Mouse (Mus musculus): ENCODE results near the gene Slc24a5. TPM values are rescaled to one million over a fixed set of nuclear protein-coding genes. Genes with fewer than 3 reads are reported as not detected.

Gene Slc24a5
- polyA plus RNA-seq, 1 experiment: 0.04 TPM

DNA sequence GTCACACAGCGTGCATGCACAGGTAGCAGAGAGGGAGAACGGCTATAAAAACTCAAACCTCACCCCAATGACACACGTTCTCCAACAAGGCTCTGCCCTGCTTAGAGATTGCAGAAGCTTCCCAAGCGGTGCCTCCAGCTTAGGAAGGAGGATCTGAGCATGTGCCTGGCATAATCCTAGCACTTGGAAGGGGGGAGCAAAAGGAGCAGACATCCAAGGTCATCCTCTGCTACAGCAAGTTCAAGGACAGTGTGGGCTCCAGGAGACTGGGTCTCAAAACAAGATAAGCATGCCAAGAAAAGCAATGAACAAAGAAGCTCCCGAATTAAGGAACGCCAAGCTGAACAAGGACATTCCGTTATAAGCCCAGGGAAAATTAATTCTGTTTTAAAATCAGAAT is 6.5 kb upstream of the Slc24a5 start:
- Histone ChIP-seq H3K4me3 (ENCODE audit: insufficient read depth, poor library complexity, severe bottlenecking) (no peak overlapping the region), H3ac (ENCODE audit: control insufficient read depth, insufficient read length, low read depth) (no peak overlapping the region), H3K79me2 (ENCODE audit: control insufficient read depth, insufficient read depth) (no peaks in the 10 kb centered on the region), H3K36me3 (ENCODE audit: control insufficient read depth, insufficient read depth) (no peaks in the 10 kb centered on the region), H3K79me3 (ENCODE audit: low read depth) (no peaks in the 10 kb centered on the region), H3K27me3 (ENCODE audit: control insufficient read depth, insufficient read depth, insufficient read length) (no peaks in the 10 kb centered on the region)
- TF ChIP-seq CEBPB (IDR thresholded peaks at IDR 0.05; ENCODE audit: low read depth) (no peak), CTCF (IDR thresholded peaks at IDR 0.05; ENCODE audit: control insufficient read depth, insufficient read depth, insufficient read length) (no peak), MAX (IDR thresholded peaks at IDR 0.05) (no peak), MYOG (IDR thresholded peaks at IDR 0.05; ENCODE audit: control insufficient read depth, extremely low read depth, insufficient read length) (no peak), MYOD1 (IDR thresholded peaks at IDR 0.05; ENCODE audit: control insufficient read depth, insufficient read length, low read depth) (no peak), USF1 (IDR thresholded peaks at IDR 0.05; ENCODE audit: low read depth) (no peak), FOSL1 (IDR thresholded peaks at IDR 0.05; ENCODE audit: insufficient read depth, low read length, poor library complexity, severe bottlenecking) (no peak)

GRCm38 (mm10) chr2:125062944-125063343 is 5.0 kb upstream of the Slc24a5 start:
- Histone ChIP-seq H3K79me3 (ENCODE audit: low read depth) (no peaks in the 10 kb centered on the region), H3K36me3 (ENCODE audit: control insufficient read depth, insufficient read depth) (no peaks in the 10 kb centered on the region), H3ac (ENCODE audit: control insufficient read depth, insufficient read length, low read depth) (no peak overlapping the region), H3K27me3 (ENCODE audit: control insufficient read depth, insufficient read depth, insufficient read length) (no peaks in the 10 kb centered on the region), H3K79me2 (ENCODE audit: control insufficient read depth, insufficient read depth) (no peaks in the 10 kb centered on the region), H3K4me3 (ENCODE audit: insufficient read depth, poor library complexity, severe bottlenecking) (no peak overlapping the region)
- no peak for TF ChIP-seq MYOD1 (IDR thresholded peaks at IDR 0.05; ENCODE audit: control insufficient read depth, insufficient read length, low read depth)

- Histone ChIP-seq H3K27me3 (ENCODE audit: control insufficient read depth, insufficient read depth, insufficient read length) (no peaks in the 10 kb centered on the region), H3K79me2 (ENCODE audit: control insufficient read depth, insufficient read depth) (no peaks in the 10 kb centered on the region), H3K36me3 (ENCODE audit: control insufficient read depth, insufficient read depth) (no peaks in the 10 kb centered on the region), H3ac (ENCODE audit: control insufficient read depth, insufficient read length, low read depth) (no peak overlapping the region), H3K4me3 (ENCODE audit: insufficient read depth, poor library complexity, severe bottlenecking) (no peak overlapping the region), H3K79me3 (ENCODE audit: low read depth) (no peaks in the 10 kb centered on the region)
- TF ChIP-seq MYOD1 (IDR thresholded peaks at IDR 0.05; ENCODE audit: control insufficient read depth, insufficient read length, low read depth) (no peak), CEBPB (IDR thresholded peaks at IDR 0.05; ENCODE audit: low read depth) (no peak), CTCF (IDR thresholded peaks at IDR 0.05; ENCODE audit: control insufficient read depth, insufficient read depth, insufficient read length) (no peak), USF1 (IDR thresholded peaks at IDR 0.05; ENCODE audit: low read depth) (no peak), MYOG (IDR thresholded peaks at IDR 0.05; ENCODE audit: control insufficient read depth, extremely low read depth, insufficient read length) (no peak), MAX (IDR thresholded peaks at IDR 0.05) (no peak), FOSL1 (IDR thresholded peaks at IDR 0.05; ENCODE audit: insufficient read depth, low read length, poor library complexity, severe bottlenecking) (no peak)
These were observed 551 bp upstream of the Slc24a5 start for GRCm38 (mm10) chr2:125067373-125067772.

- TF ChIP-seq FOSL1 (IDR thresholded peaks at IDR 0.05; ENCODE audit: insufficient read depth, low read length, poor library complexity, severe bottlenecking) (no peak), MYOG (IDR thresholded peaks at IDR 0.05; ENCODE audit: control insufficient read depth, extremely low read depth, insufficient read length) (no peak), USF1 (IDR thresholded peaks at IDR 0.05; ENCODE audit: low read depth) (no peak), CTCF (IDR thresholded peaks at IDR 0.05; ENCODE audit: control insufficient read depth, insufficient read depth, insufficient read length) (no peak), CEBPB (IDR thresholded peaks at IDR 0.05; ENCODE audit: low read depth) (no peak)
- H3K4me3 ChIP-seq (ENCODE audit: insufficient read depth, poor library complexity, severe bottlenecking): no peak overlapping the region
- H3K36me3 ChIP-seq (ENCODE audit: control insufficient read depth, insufficient read depth): no peaks in the 10 kb centered on the region
- H3ac ChIP-seq (ENCODE audit: control insufficient read depth, insufficient read length, low read depth): no peak overlapping the region
- H3K79me2 ChIP-seq (ENCODE audit: control insufficient read depth, insufficient read depth): no peaks in the 10 kb centered on the region
- H3K27me3 ChIP-seq (ENCODE audit: control insufficient read depth, insufficient read depth, insufficient read length): no peaks in the 10 kb centered on the region
- H3K79me3 ChIP-seq (ENCODE audit: low read depth): no peaks in the 10 kb centered on the region
These were observed 772 bp downstream of the Slc24a5 start for GRCm38 (mm10) chr2:125068696-125069095.

DNA sequence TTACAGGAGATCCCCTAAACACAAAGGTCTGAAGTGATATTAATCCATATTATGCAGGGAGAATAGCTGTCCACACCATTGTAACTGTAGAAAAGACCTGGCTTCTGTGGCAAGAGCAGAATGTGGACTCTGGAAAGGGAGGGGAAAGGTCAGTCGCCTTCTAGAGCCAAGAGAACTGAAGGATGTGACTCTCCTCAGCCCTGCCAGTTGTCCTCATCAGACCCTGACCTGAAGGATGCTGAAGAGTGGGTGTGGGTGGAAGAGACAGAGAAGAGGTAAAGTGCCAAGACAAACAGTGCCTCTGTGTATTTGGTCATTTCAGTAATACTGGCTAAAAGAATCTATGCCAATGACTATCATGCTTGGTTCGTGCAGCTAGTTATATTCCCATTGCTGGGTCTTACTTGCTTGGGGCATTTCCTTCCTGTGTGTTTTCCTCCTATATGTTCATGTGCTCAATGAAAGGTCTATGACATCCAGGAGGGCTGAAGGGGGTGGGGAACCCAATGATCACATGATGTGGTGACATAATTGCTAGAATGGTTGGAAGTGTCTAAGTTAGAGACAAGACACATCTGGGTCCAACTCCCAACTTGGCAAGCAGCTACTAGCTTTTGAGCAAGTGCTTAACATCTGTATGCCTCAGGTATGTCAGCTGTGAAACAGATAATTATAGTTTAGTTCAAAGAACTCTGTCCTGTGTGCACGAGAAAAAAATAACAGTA is 5.3 kb downstream of the Slc24a5 start:
- H3K36me3 ChIP-seq (ENCODE audit: control insufficient read depth, insufficient read depth): peaks cover 6% of the 10 kb centered on the region
- H3ac ChIP-seq (ENCODE audit: control insufficient read depth, insufficient read length, low read depth): no peak overlapping the region
- H3K79me3 ChIP-seq (ENCODE audit: low read depth): no peaks in the 10 kb centered on the region
- no peaks in the 10 kb centered on the region for H3K27me3 ChIP-seq (ENCODE audit: control insufficient read depth, insufficient read depth, insufficient read length)
- H3K4me3 ChIP-seq (ENCODE audit: insufficient read depth, poor library complexity, severe bottlenecking): no peak overlapping the region
- no peaks in the 10 kb centered on the region for H3K79me2 ChIP-seq (ENCODE audit: control insufficient read depth, insufficient read depth)
- no peak for TF ChIP-seq MYOG (IDR thresholded peaks at IDR 0.05; ENCODE audit: control insufficient read depth, extremely low read depth, insufficient read length)
- TF ChIP-seq MYOD1 (IDR thresholded peaks at IDR 0.05; ENCODE audit: control insufficient read depth, insufficient read length, low read depth): no peak
- TF ChIP-seq MAX (IDR thresholded peaks at IDR 0.05): no peak
- no peak for TF ChIP-seq USF1 (IDR thresholded peaks at IDR 0.05; ENCODE audit: low read depth)
- TF ChIP-seq CTCF (IDR thresholded peaks at IDR 0.05; ENCODE audit: control insufficient read depth, insufficient read depth, insufficient read length): no peak
- no peak for TF ChIP-seq FOSL1 (IDR thresholded peaks at IDR 0.05; ENCODE audit: insufficient read depth, low read length, poor library complexity, severe bottlenecking)
- TF ChIP-seq CEBPB (IDR thresholded peaks at IDR 0.05; ENCODE audit: low read depth): no peak

- Histone ChIP-seq H3K36me3 (ENCODE audit: control insufficient read depth, insufficient read depth) (peaks cover 74% of the 10 kb centered on the region), H3ac (ENCODE audit: control insufficient read depth, insufficient read length, low read depth) (no peak overlapping the region), H3K79me3 (ENCODE audit: low read depth) (no peaks in the 10 kb centered on the region), H3K27me3 (ENCODE audit: control insufficient read depth, insufficient read depth, insufficient read length) (no peaks in the 10 kb centered on the region), H3K4me3 (ENCODE audit: insufficient read depth, poor library complexity, severe bottlenecking) (no peak overlapping the region), H3K79me2 (ENCODE audit: control insufficient read depth, insufficient read depth) (no peaks in the 10 kb centered on the region)
- no peak for TF ChIP-seq FOSL1 (IDR thresholded peaks at IDR 0.05; ENCODE audit: insufficient read depth, low read length, poor library complexity, severe bottlenecking)
- no peak for TF ChIP-seq CTCF (IDR thresholded peaks at IDR 0.05; ENCODE audit: control insufficient read depth, insufficient read depth, insufficient read length)
- TF ChIP-seq MAX (IDR thresholded peaks at IDR 0.05): no peak
- TF ChIP-seq MYOD1 (IDR thresholded peaks at IDR 0.05; ENCODE audit: control insufficient read depth, insufficient read length, low read depth): no peak
- no peak for TF ChIP-seq USF1 (IDR thresholded peaks at IDR 0.05; ENCODE audit: low read depth)
- no peak for TF ChIP-seq CEBPB (IDR thresholded peaks at IDR 0.05; ENCODE audit: low read depth)
- TF ChIP-seq MYOG (IDR thresholded peaks at IDR 0.05; ENCODE audit: control insufficient read depth, extremely low read depth, insufficient read length): no peak
These were observed 16.0 kb downstream of the Slc24a5 start for GRCm38 (mm10) chr2:125083879-125084278.

All from C2C12 (cell line).